Mouse (Mus musculus) hindbrain, embryonic 10.5 days (tissue): ENCODE data around the gene Ndrg4. TPM values are rescaled to one million over a fixed set of nuclear protein-coding genes. Genes with fewer than 3 reads are reported as not detected.

Experiments
- DNase-seq: peaks from one replicate; pipeline ENCODE4 v3.0.0-alpha.2; 2017; ENCODE audit warnings: low spot score
- H3K27ac ChIP-seq: fragments of 300-500 bp; sonication (generic); 2 replicates; pipeline ENCODE4 v1.5.1; 2016; ENCODE audit warnings: mild to moderate bottlenecking, moderate library complexity
- H3K27me3 ChIP-seq: fragments of 300-500 bp; sonication (generic); 2 replicates; pipeline ENCODE4 v1.6.1; 2016; ENCODE audit warnings: mild to moderate bottlenecking; ENCODE audit not compliant: poor library complexity, insufficient read depth, severe bottlenecking
- H3K36me3 ChIP-seq: fragments of 300-500 bp; sonication (generic); 2 replicates; pipeline ENCODE4 v1.6.1; 2016; ENCODE audit warnings: mild to moderate bottlenecking, moderate library complexity
- H3K4me1 ChIP-seq: fragments of 300-500 bp; sonication (generic); replicated peaks from 2 replicates; pipeline ENCODE4 v1.6.1; 2016; ENCODE audit warnings: mild to moderate bottlenecking
- H3K4me3 ChIP-seq: fragments of 300-500 bp; sonication (generic); 2 replicates; pipeline ENCODE4 v1.5.1; 2016; ENCODE audit warnings: mild to moderate bottlenecking, moderate library complexity
- H3K9me3 ChIP-seq: fragments of 300-500 bp; sonication (generic); 2 replicates; pipeline ENCODE4 v1.6.1; 2016; ENCODE audit warnings: mild to moderate bottlenecking, moderate library complexity
- WGBS: fragments of 180-500 bp; shearing (Covaris S2); methylation state at CpG from one replicate; pipeline ENCODE4 v1.1.7; 2016; 5-methylcytosine and 5-hydroxymethylcytosine counted together
- polyA plus RNA-seq: library from polyadenylated mRNA; unstranded; fragments of >200 nt; fragmentation: Nextera tagmentation; extraction: Ambion mirVana; gene quantifications from 2 replicates; pipeline ENCODE4 v1.2.1, GENCODE M21; 2016

Gene Ndrg4
- polyA plus RNA-seq, 1 experiment from 2014 or later: 51.8 TPM

GRCm38 (mm10) chr8:95714367-95714766 is 37.6 kb downstream of the Ndrg4 start:
- Histone ChIP-seq H3K27ac (no peak overlapping the region), H3K9me3 (no peaks in the 10 kb centered on the region), H3K36me3 (peaks cover 53% of the 10 kb centered on the region), H3K4me3 (no peak overlapping the region), H3K27me3 (no peaks in the 10 kb centered on the region), H3K4me1 (peaks cover 24% of the 10 kb centered on the region)
- DNase-seq: no peak
- WGBS: 92% methylated on average over 4 of the region's 4 CpGs

GRCm38 (mm10) chr8:95714837-95715413 is 38.1 kb downstream of the Ndrg4 start:
- 90% methylated on average over 6 of the region's 6 CpGs for WGBS
- Histone ChIP-seq H3K27ac (peak overlapping the region; percentile 94; the same call in 1 of the 2 replicates), H3K36me3 (peaks cover 59% of the 10 kb centered on the region), H3K27me3 (no peaks in the 10 kb centered on the region), H3K9me3 (no peaks in the 10 kb centered on the region), H3K4me1 (peaks cover 24% of the 10 kb centered on the region), H3K4me3 (peak overlapping the region; percentile 91)
- no peak for DNase-seq

- Histone ChIP-seq H3K9me3 (no peaks in the 10 kb centered on the region), H3K36me3 (peaks cover 63% of the 10 kb centered on the region), H3K4me3 (peak within 1 kb of the TSS; percentile 91), H3K4me1 (peaks cover 24% of the 10 kb centered on the region), H3K27ac (peak within 1 kb of the TSS; percentile 94), H3K27me3 (no peaks in the 10 kb centered on the region)
- WGBS: under 1% methylated on average over 79 of the region's 79 CpGs
- DNase-seq: peak; percentile 88
Measured at GRCm38 (mm10) chr8:95715676-95716531, 39.1 kb downstream of the Ndrg4 start, which contains the start of gene Setd6. Setd6 (plus strand) TSS chr8:95715881.

GRCm38 (mm10) chr8:95716546-95717335 is 40.0 kb downstream of the Ndrg4 start:
- H3K27ac ChIP-seq: peak overlapping the region; percentile 94

GRCm38 (mm10) chr8:95727625-95728024 is 50.8 kb downstream of the Ndrg4 start:
- H3K27me3 ChIP-seq: no peaks in the 10 kb centered on the region
- no peak overlapping the region for H3K4me3 ChIP-seq
- H3K9me3 ChIP-seq: no peaks in the 10 kb centered on the region
- H3K36me3 ChIP-seq: peaks cover 98% of the 10 kb centered on the region
- no peak for DNase-seq
- WGBS: 86% methylated on average over 4 of the region's 4 CpGs
- no peak overlapping the region for H3K27ac ChIP-seq
- H3K4me1 ChIP-seq: no peaks in the 10 kb centered on the region

More at GRCm38 (mm10) chr8:95716546-95717335, 40.0 kb downstream of the Ndrg4 start:
- peaks cover 24% of the 10 kb centered on the region for H3K4me1 ChIP-seq
- H3K27me3 ChIP-seq: no peaks in the 10 kb centered on the region
- no peaks in the 10 kb centered on the region for H3K9me3 ChIP-seq
- WGBS: 22% methylated on average over 21 of the region's 21 CpGs
- DNase-seq: peak; percentile 39
- H3K4me3 ChIP-seq: peak overlapping the region; percentile 91
- H3K36me3 ChIP-seq: peaks cover 64% of the 10 kb centered on the region

- 86% methylated on average over 7 of the region's 7 CpGs for WGBS
- no peak overlapping the region for H3K27ac ChIP-seq
- H3K9me3 ChIP-seq: no peaks in the 10 kb centered on the region
- H3K36me3 ChIP-seq: peaks cover 100% of the 10 kb centered on the region
- H3K4me1 ChIP-seq: no peaks in the 10 kb centered on the region
- no peaks in the 10 kb centered on the region for H3K27me3 ChIP-seq
- no peak for DNase-seq
- H3K4me3 ChIP-seq: no peak overlapping the region
Measured at GRCm38 (mm10) chr8:95738596-95738995, 61.8 kb downstream of the Ndrg4 start.

GRCm38 (mm10) chr8:95741732-95742131 is 65.0 kb downstream of the Ndrg4 start:
- Histone ChIP-seq H3K27me3 (no peaks in the 10 kb centered on the region), H3K27ac (no peak overlapping the region), H3K4me1 (no peaks in the 10 kb centered on the region), H3K4me3 (no peak overlapping the region), H3K9me3 (no peaks in the 10 kb centered on the region), H3K36me3 (peaks cover 100% of the 10 kb centered on the region)
- 95% methylated on average over 7 of the region's 7 CpGs for WGBS
- no peak for DNase-seq

- no peak overlapping the region for H3K27ac ChIP-seq
- no peak for DNase-seq
- peaks cover 100% of the 10 kb centered on the region for H3K36me3 ChIP-seq
- no peak overlapping the region for H3K4me3 ChIP-seq
- H3K9me3 ChIP-seq: no peaks in the 10 kb centered on the region
- H3K4me1 ChIP-seq: no peaks in the 10 kb centered on the region
- H3K27me3 ChIP-seq: no peaks in the 10 kb centered on the region
- WGBS: 93% methylated on average over 4 of the region's 4 CpGs
Measured at GRCm38 (mm10) chr8:95748028-95748427, 71.2 kb downstream of the Ndrg4 start.

GRCm38 (mm10) chr8:95751924-95752323 is 75.1 kb downstream of the Ndrg4 start:
- Histone ChIP-seq H3K4me1 (no peaks in the 10 kb centered on the region), H3K27me3 (no peaks in the 10 kb centered on the region), H3K9me3 (no peaks in the 10 kb centered on the region), H3K27ac (no peak overlapping the region), H3K4me3 (no peak overlapping the region), H3K36me3 (peaks cover 100% of the 10 kb centered on the region)
- WGBS: 98% methylated on average over 1 of the region's 1 CpGs
- DNase-seq: no peak

- no peak for DNase-seq
- peaks cover 100% of the 10 kb centered on the region for H3K36me3 ChIP-seq
- H3K4me3 ChIP-seq: no peak overlapping the region
- H3K4me1 ChIP-seq: no peaks in the 10 kb centered on the region
- no peaks in the 10 kb centered on the region for H3K9me3 ChIP-seq
- H3K27me3 ChIP-seq: no peaks in the 10 kb centered on the region
- WGBS: 93% methylated on average over 6 of the region's 6 CpGs
- H3K27ac ChIP-seq: no peak overlapping the region
Measured at GRCm38 (mm10) chr8:95760323-95760722, 83.5 kb downstream of the Ndrg4 start.

- H3K9me3 ChIP-seq: no peaks in the 10 kb centered on the region
- H3K27me3 ChIP-seq: no peaks in the 10 kb centered on the region
- peaks cover 100% of the 10 kb centered on the region for H3K36me3 ChIP-seq
- no peaks in the 10 kb centered on the region for H3K4me1 ChIP-seq
- H3K4me3 ChIP-seq: no peak overlapping the region
- no peak for DNase-seq
- 95% methylated on average over 1 of the region's 1 CpGs for WGBS
- H3K27ac ChIP-seq: no peak overlapping the region
Measured at GRCm38 (mm10) chr8:95764133-95764532, 87.4 kb downstream of the Ndrg4 start.
